Mouse (Mus musculus) heart, adult 2 months (tissue): ENCODE measurements around the gene Hoxa11. TPM values are rescaled to one million over a fixed set of nuclear protein-coding genes. Genes with fewer than 3 reads are reported as not detected.

Experiments used
- DNase-seq, 2 experiments: peaks; one replicate each; pipeline ENCODE4 v3.0.0; 2021
- H3K27ac ChIP-seq: fragments of 200-600 bp; 2 replicates; pipeline ENCODE4 v1.8.1; 2022
- H3K27me3 ChIP-seq: fragments of 200-500 bp; 2 replicates; pipeline ENCODE4 v1.6.1; 2012; ENCODE audit warnings: mild to moderate bottlenecking, low read length, inconsistent platforms, mixed read lengths; ENCODE audit not compliant: control insufficient read depth, insufficient read depth
- H3K36me3 ChIP-seq: fragments of 200-500 bp; 2 replicates; pipeline ENCODE4 v1.6.1; 2012; ENCODE audit warnings: low read length, inconsistent platforms; ENCODE audit not compliant: control insufficient read depth, insufficient read depth
- H3K4me1 ChIP-seq: fragments of 200-500 bp; 2 replicates; pipeline ENCODE4 v1.6.1; 2011; ENCODE audit warnings: low read length; ENCODE audit not compliant: control insufficient read depth, insufficient read depth
- H3K4me3 ChIP-seq: fragments of 200-600 bp; 2 replicates; pipeline ENCODE4 v1.8.1; 2022
- H3K79me2 ChIP-seq: fragments of 200-500 bp; replicated peaks from 2 replicates; pipeline ENCODE4 v1.6.1; 2012; ENCODE audit warnings: mild to moderate bottlenecking, inconsistent platforms, low read length, moderate library complexity, mixed read lengths; ENCODE audit not compliant: control insufficient read depth, insufficient read depth
- H3K9ac ChIP-seq: fragments of 200-500 bp; 2 replicates; pipeline ENCODE4 v1.6.1; 2012; ENCODE audit warnings: low read depth, mild to moderate bottlenecking, control low read depth, inconsistent platforms, low read length, mixed read lengths
- CTCF ChIP-seq: fragments of 200-600 bp; IDR thresholded peaks from 2 replicates; pipeline ENCODE4 v1.8.1; 2022; ENCODE audit warnings: antibody characterized with exemption, mild to moderate bottlenecking, moderate library complexity
- EP300 ChIP-seq: fragments of 200-500 bp; IDR thresholded peaks from 2 replicates; pipeline ENCODE4 v1.6.1; 2011; ENCODE audit warnings: low read depth, low read length, control low read depth; ENCODE audit not compliant: insufficient read depth
- POLR2A ChIP-seq: fragments of 200-500 bp; IDR thresholded peaks from 2 replicates; pipeline ENCODE4 v1.6.1; 2011; ENCODE audit warnings: mild to moderate bottlenecking, low read depth, low read length, control low read depth; ENCODE audit not compliant: insufficient read depth
- WGBS: fragments of 180-500 bp; shearing (Covaris S2); methylation state at CpG from one replicate; pipeline ENCODE4 v1.1.7; 2018; 5-methylcytosine and 5-hydroxymethylcytosine counted together
- intact Hi-C: fragments of 180-260 bp; cut with DNase I; formaldehyde crosslinking; loops from one replicate; pipeline ENCODE4 v1.15.1; 2025
- long read RNA-seq: library from polyadenylated mRNA; stranded (forward); transcript quantifications from one replicate; pipeline ENCODE4 v2.0.0, GENCODE M21; 2021
- polyA plus RNA-seq: library from polyadenylated mRNA; depleted of rRNA; stranded (reverse); fragments of >200 nt; gene quantifications from 2 replicates; pipeline ENCODE4 v1.2.3, GENCODE M21; 2012; rRNA removed
- total RNA-seq, 2 experiments: library from RNA; stranded (reverse); gene quantifications; 2 replicates each; pipeline ENCODE4 v1.2.3; 2021

The Hoxa11 gene
- not detected for total RNA-seq
- polyA plus RNA-seq: not detected in 2 replicates
- long read RNA-seq: 0 reads

- intact Hi-C loops: no loop called here
- WGBS: 3% methylated on average over 20 of the region's 20 CpGs
- no peaks in the 10 kb centered on the region for H3K36me3 ChIP-seq
- TF ChIP-seq CTCF (no peak), POLR2A (no peak), EP300 (no peak)
- no peak for DNase-seq
- H3K4me3 ChIP-seq: no peak within 1 kb of the TSS
- no peak within 1 kb of the TSS for H3K27ac ChIP-seq
- H3K4me1 ChIP-seq: no peaks in the 10 kb centered on the region
- H3K27me3 ChIP-seq: peaks cover 40% of the 10 kb centered on the region
- H3K79me2 ChIP-seq: no peaks in the 10 kb centered on the region
- H3K9ac ChIP-seq: no peak within 1 kb of the TSS
These were observed at the start of gene Hoxa11 for GRCm38 (mm10) chr6:52245757-52246142. Hoxa11 (minus strand) TSS chr6:52245810.

GRCm38 (mm10) chr6:52294616-52295015 is 49.0 kb upstream of the Hoxa11 start:
- no peaks in the 10 kb centered on the region; the same call in 1 of the 2 replicates for H3K4me1 ChIP-seq
- TF ChIP-seq EP300 (no peak), POLR2A (no peak), CTCF (no peak)
- intact Hi-C loops: no loop called here
- H3K79me2 ChIP-seq: no peaks in the 10 kb centered on the region
- no peaks in the 10 kb centered on the region for H3K36me3 ChIP-seq
- H3K9ac ChIP-seq: no peak overlapping the region
- no peak overlapping the region for H3K4me3 ChIP-seq
- H3K27me3 ChIP-seq: peaks cover 16% of the 10 kb centered on the region
- DNase-seq: no peak
- H3K27ac ChIP-seq: no peak overlapping the region
- WGBS: 63% methylated on average over 6 of the region's 6 CpGs

DNA sequence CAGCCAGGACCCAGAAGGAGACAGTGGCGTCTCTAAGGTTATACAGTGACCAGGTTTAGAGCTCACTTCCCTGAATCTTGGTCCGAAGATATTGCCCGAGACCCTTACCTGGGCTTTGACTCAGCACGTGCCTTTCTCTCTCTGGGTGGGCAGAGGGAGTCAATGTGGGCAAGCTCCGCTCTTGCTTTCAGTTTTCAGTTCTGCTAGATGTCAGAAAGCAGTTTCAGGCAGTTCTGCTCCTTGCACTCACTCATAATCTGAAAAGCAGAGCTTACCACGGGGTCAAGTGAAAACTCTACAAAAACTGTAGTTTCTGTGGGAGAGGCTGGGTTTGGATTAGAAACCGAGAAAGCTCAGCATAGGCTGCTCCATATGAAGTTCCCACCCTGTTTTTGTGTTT is 46.7 kb upstream of the Hoxa11 start:
- Histone ChIP-seq H3K9ac (no peak overlapping the region), H3K36me3 (no peaks in the 10 kb centered on the region), H3K79me2 (no peaks in the 10 kb centered on the region), H3K27me3 (peaks cover 17% of the 10 kb centered on the region), H3K4me3 (no peak overlapping the region), H3K4me1 (no peaks in the 10 kb centered on the region; the same call in 1 of the 2 replicates), H3K27ac (no peak overlapping the region)
- TF ChIP-seq EP300 (no peak), CTCF (no peak), POLR2A (no peak)
- WGBS: 74% methylated on average over 7 of the region's 7 CpGs
- intact Hi-C loops: no loop called here
- DNase-seq: no peak

GRCm38 (mm10) chr6:52291021-52291860 is 45.6 kb upstream of the Hoxa11 start:
- no peak overlapping the region for H3K9ac ChIP-seq
- peak in 1 of 2 experiments; percentile 30 for DNase-seq
- H3K27ac ChIP-seq: no peak overlapping the region
- H3K27me3 ChIP-seq: peaks cover 17% of the 10 kb centered on the region
- WGBS: 5% methylated on average over 45 of the region's 45 CpGs
- intact Hi-C loops: no loop called here
- no peaks in the 10 kb centered on the region; the same call in 1 of the 2 replicates for H3K4me1 ChIP-seq
- H3K79me2 ChIP-seq: no peaks in the 10 kb centered on the region
- no peaks in the 10 kb centered on the region for H3K36me3 ChIP-seq
- H3K4me3 ChIP-seq: peak overlapping the region; percentile 28
- no peak for TF ChIP-seq EP300
- TF ChIP-seq POLR2A: no peak
- no peak for TF ChIP-seq CTCF

- intact Hi-C loops: no loop called here
- H3K4me3 ChIP-seq: no peak overlapping the region
- no peaks in the 10 kb centered on the region; the same call in 1 of the 2 replicates for H3K4me1 ChIP-seq
- no peak for DNase-seq
- no peaks in the 10 kb centered on the region for H3K79me2 ChIP-seq
- TF ChIP-seq EP300 (no peak), POLR2A (no peak), CTCF (no peak)
- WGBS: 20% methylated on average over 12 of the region's 12 CpGs
- no peak overlapping the region for H3K9ac ChIP-seq
- no peaks in the 10 kb centered on the region for H3K36me3 ChIP-seq
- H3K27me3 ChIP-seq: peaks cover 17% of the 10 kb centered on the region
- H3K27ac ChIP-seq: no peak overlapping the region
These were observed 44.6 kb upstream of the Hoxa11 start for GRCm38 (mm10) chr6:52290186-52290585.

- DNase-seq: no peak
- no peak for TF ChIP-seq CTCF
- TF ChIP-seq EP300: no peak
- TF ChIP-seq POLR2A: no peak
- WGBS: 87% methylated on average over 5 of the region's 5 CpGs
- Histone ChIP-seq H3K79me2 (no peaks in the 10 kb centered on the region), H3K9ac (no peak overlapping the region), H3K4me1 (no peaks in the 10 kb centered on the region), H3K27ac (no peak overlapping the region), H3K36me3 (no peaks in the 10 kb centered on the region), H3K27me3 (no peaks in the 10 kb centered on the region; the same call in 1 of the 2 replicates), H3K4me3 (no peak overlapping the region)
- intact Hi-C loops: no loop called here
These were observed 38.3 kb upstream of the Hoxa11 start for GRCm38 (mm10) chr6:52283896-52284295.
